Mouse (Mus musculus): ENCODE results near the gene Abcg4.

Gene Abcg4

DNA sequence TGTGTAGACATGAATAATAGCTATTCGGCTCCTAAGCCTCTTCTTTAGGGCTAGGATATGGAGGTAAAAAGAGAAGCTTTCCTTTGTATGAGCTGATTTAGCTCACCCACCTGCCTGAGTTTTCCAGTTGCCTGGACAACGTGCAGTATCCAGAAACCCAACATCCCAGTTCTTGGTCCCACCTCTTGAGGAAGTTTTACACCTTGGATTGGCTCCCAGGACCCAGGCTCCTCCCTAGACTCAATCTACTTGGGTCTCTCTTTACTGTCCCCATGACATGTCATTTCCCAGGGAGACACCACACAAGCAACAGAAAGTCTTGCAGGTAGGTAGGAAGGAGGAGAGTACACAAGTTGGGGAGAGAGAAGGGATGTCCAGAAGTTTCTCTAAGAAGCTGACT, 48.0 kb downstream of the Abcg4 start, which contains the start of gene Ccdc153:
Ccdc153 (plus strand) TSS at position 278 of the 400 bp plus-strand sequence.
- no peak for DNase-seq (ENCODE audit: low spot score in 2 of 2)

DNA sequence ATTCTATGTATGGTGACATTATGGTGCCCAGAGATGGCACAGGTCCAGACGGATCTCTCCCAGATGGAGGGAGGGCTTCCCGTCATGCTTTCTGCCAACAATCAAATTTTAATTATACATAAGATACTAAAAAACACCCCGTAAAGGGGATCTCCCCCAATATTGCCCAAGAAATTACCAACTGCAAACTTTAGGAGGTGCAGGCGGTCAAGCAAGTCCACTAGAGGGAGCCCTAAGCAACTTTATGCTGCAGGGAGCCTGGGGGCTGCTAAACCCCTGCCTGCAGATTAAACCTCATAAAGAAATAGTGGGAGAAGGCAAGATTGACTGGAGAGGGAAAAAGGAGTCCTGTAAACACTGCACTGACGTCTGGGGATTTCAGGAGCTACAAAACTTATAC, 49.0 kb downstream of the Abcg4 start:
- DNase-seq (ENCODE audit: low spot score in 2 of 2) = peak in 1 of 2 experiments; percentile 68

DNA sequence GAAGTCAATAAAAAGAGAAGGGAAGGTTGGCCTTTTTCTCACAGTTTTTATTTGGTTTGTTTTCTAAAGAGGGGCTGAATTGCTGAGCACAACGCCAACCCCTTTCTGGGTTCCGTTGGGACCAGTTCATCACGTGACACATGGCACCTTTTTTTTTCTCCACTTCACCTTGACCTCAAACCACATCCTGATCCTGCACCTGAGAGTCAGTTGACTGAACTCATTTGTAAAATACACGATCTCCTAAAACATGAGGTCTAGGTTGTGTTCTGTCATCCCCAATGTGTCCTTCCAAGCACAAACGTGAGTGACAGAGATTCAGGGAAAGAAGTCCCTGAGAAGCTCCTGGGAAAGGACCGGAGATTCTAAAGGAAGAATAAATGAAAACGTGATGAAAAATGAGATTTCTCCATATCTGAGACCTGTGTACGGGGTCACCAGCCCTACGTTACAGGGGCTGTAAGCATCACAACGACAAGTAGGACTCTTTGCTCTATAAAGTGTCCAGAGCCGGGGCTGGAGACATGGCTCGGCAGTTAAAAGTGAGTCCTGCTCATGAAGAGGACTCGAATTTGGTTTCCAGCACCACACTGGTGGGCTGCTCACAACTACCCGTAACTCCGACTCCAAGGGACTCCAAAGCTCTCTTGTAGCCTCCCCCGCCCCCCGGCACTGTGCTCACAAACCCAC, 49.8 kb downstream of the Abcg4 start:
- no peak for DNase-seq (ENCODE audit: low spot score in 2 of 2)

DNA sequence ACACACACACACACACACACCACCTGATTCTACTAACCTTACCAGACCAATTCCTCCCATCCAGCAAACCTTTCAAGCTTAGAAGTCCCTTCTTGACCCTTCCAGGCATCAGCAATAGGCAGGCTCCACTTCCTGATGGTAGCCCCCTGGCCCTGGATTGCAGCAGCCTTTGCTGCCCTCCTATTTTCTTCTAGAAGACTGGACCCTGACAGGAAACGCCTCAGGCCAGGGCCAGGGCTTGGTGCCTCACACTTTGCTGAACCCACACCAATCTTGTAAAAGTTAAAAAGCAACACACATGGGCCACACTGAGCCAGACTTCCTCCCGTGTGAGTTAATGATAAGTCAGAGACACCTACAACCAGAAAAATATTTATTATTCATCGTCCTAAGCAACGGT, 51.3 kb downstream of the Abcg4 start:
- no peak for DNase-seq (ENCODE audit: low spot score in 2 of 2)

DNA sequence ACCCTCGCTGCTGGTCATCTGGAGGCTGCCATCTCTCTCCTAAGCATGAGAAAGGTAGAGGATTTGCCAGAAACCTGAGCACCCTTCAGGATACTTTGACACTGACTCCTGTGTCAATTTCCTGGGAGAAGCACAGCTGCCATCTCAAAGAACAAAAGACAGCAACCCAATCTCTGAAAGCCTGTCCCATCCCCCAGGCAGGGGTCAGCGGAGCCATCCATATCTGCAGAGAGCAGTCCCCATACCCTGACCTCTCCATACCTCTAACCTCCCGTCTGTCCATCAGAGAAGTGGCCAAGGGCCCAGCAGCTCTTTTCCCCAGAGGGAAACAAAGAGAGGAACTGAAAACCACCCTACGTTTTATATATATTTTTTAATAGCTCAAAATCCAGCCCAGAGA, 51.8 kb downstream of the Abcg4 start:
- no peak for DNase-seq (ENCODE audit: low spot score in 2 of 2)

DNA sequence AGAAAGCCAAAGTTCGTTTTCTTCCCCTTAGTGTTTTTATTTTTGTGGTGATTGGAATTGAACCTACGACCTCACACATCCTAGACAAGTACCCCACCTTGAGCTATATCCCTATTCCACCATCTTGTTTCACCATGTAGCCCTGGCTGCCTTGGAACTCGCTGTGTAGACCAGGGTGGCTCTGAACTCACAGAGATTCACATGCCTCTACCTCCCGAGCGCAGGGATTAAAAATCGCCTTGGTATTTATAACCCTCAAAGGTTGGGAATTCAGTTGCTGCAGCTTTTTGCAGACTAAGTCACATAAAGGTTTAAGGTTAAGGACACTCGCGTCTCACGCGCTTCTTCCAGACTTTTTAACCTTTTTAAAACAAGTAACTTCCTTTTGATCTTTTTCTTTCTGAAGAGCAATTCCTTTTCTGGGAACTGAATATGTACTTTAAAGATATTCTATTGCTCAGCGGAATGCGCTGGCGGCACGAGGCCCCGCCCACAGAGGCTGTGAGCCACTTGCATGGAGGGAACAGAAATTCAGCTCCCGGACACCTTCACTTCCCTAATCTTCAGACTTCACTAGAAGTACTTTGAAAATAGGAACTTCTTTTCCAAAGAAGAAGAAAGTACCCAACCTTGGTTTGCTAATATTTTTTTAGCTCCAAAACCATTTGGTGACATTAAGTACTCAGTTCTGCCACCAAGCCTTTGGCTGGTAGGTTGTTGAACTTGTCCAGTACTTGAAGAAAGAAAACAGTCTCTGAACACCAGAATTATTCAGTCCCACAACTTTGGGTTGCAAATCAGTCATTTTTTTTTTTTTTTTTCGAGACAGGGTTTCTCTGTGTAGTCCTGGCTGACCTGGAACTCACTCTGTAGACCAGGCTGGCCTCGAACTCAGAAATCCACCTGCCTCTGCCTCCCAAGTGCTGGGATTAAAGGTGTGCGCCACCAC, 53.7 kb downstream of the Abcg4 start:
- DNase-seq (ENCODE audit: low spot score in 2 of 2) = no peak

DNA sequence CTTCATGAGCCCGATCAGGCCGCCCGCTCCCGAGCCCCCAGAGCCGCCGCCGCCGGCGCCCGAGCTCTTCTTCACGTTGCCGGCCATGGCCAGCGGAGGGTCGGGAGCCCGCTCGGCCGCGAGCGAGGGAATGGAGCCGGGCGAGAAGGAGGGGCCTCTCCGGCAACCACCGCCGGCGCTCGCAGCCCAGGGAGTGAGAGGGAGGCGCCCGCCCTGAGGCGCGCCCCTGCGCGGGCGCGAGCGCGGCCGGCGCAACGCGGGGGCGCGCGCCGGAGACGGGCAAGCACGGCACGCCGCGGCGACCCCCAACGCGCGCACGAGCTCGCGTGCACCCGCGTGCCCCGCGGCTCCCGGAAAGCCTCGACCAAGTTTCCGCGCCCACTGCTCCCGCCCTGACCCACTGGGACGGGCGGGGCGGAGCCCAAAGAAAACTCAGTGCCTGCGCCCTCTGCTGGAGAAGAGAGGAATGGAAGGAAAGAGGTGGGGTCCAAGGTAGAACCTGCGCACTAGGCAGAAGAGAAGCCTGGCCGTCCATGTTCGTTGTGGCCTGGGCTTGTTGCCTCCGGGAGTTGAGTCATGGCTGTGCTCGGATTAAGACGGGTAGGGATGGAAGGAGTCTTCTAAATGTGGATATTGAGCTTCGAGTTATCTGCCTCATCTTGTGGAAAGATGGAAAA, 54.5 kb downstream of the Abcg4 start, which contains the start of gene Cbl:
Cbl (minus strand) TSS at position 248 of the 677 bp plus-strand sequence.
- DNase-seq (ENCODE audit: low spot score in 2 of 2) = peak; percentile 100

DNA sequence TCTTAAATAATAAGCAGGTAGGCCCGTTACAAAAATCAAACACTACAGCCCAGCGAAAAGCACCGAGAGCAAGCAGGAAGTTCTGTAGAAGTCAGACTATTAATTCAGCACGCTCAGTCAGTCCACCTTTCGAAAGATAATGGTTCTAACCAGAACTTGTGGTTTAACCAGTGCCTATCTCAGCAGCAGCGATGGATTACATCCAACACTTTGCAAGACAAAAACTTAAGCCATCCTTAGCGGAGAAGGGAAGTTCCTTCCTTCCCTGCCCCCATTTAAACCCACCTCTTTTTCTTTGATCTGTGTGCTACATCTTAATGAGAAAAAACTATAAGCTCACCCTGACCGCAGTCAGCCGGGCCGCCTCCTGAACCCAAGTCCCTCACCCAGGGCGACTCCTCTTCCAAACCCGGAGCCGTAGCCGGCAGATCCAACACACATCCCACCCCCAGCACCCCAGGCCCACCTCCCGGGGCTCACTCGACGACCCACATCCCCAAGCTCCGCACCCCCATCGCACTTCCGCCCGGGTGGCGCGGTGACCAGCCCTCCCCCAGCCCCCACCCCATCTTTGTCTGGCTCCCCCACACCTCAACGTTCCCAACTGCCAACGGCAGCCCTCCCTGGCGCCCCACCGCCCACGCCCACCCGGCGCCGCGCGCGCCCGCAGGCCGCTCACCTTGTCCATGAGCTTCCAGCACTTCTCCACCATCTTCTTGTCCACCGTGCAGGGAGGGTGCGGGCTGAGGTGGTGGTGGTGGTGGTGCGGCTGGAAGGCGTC, 55.2 kb downstream of the Abcg4 start:
- DNase-seq (ENCODE audit: low spot score in 2 of 2) = no peak

DNA sequence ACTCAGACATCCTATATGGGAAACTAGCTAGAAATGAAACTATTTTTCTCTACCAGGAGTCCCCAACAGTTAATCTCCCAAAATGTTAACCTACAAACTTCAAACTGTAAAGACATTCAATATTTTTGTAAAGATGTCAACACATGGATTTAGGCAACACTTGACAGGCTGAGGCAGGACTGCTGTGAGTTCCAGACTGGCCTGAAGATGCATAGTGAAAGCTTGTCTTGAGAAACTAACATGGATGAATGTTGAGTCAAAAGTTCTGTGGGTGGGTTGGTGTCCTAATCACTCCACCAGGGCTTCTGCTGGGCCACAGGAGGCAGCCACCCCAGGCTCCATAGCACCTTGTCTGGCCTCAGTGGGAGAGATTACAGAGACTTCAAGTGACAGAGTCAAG, 56.8 kb downstream of the Abcg4 start:
- no peak for DNase-seq (ENCODE audit: low spot score in 2 of 2)

DNA sequence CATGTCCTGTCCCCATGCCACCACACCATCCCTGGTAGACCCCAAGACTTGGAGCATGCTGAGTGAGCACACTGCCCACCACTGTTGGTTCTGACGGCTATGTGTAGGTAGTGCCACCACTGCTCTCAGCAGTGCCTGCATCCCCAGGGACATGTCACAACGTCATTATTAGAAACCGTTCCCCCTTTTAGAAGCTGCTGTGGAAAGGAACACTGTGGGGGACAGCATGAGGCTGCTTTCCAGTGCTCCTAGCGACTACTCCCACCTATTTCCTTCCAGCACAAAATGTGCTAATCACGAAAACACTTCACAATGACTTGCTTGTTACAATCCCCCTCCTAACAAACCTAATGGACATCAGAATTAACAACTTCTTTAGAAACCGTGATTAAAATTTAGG, 62.4 kb downstream of the Abcg4 start:
- no peak for DNase-seq (ENCODE audit: low spot score in 2 of 2)

Measured in cerebellum, postnatal 4 days (tissue).